Mouse (Mus musculus) liver, embryonic 15.5 days (tissue): ENCODE data around the gene Hsh2d. TPM values are rescaled to one million over a fixed set of nuclear protein-coding genes. Genes with fewer than 3 reads are reported as not detected.

Experiments used
- ATAC-seq: fragments of 200-750 bp; cut with Nextera tagmentation; 2 replicates; pipeline ENCODE4 v1.8.0; 2017; ENCODE audit warnings: moderate number of reproducible peaks, mild to moderate bottlenecking, moderate library complexity; ENCODE audit not compliant: insufficient read depth
- H3K27ac ChIP-seq: fragments of 300-500 bp; sonication (generic); replicated peaks from 2 replicates; pipeline ENCODE4 v1.5.1; 2015; ENCODE audit warnings: mild to moderate bottlenecking, inconsistent platforms
- H3K27me3 ChIP-seq: fragments of 300-500 bp; sonication (generic); 2 replicates; pipeline ENCODE4 v1.6.1; 2015; ENCODE audit warnings: mild to moderate bottlenecking, inconsistent platforms
- H3K36me3 ChIP-seq: fragments of 300-500 bp; sonication (generic); replicated peaks from 2 replicates; pipeline ENCODE4 v1.6.1; 2015; ENCODE audit warnings: moderate library complexity, mild to moderate bottlenecking, inconsistent platforms
- H3K4me1 ChIP-seq: fragments of 300-500 bp; sonication (generic); replicated peaks from 2 replicates; pipeline ENCODE4 v1.6.1; 2015; ENCODE audit warnings: inconsistent platforms
- H3K4me2 ChIP-seq: fragments of 300-500 bp; sonication (generic); 2 replicates; pipeline ENCODE4 v1.6.1; 2015; ENCODE audit warnings: moderate library complexity, mild to moderate bottlenecking, inconsistent platforms
- H3K4me3 ChIP-seq: fragments of 300-500 bp; sonication (generic); replicated peaks from 2 replicates; pipeline ENCODE4 v1.5.1; 2015; ENCODE audit warnings: mild to moderate bottlenecking, inconsistent platforms
- H3K9ac ChIP-seq: fragments of 300-500 bp; sonication (generic); 2 replicates; pipeline ENCODE4 v1.6.1; 2015; ENCODE audit warnings: moderate library complexity, mild to moderate bottlenecking, inconsistent platforms
- H3K9me3 ChIP-seq: fragments of 300-500 bp; sonication (generic); replicated peaks from 2 replicates; pipeline ENCODE4 v1.6.1; 2016; ENCODE audit warnings: inconsistent platforms
- WGBS: fragments of 180-500 bp; shearing (Covaris S2); methylation state at CpG from one replicate; pipeline ENCODE4 v1.1.7; 2015; ENCODE audit warnings: mixed read lengths; ENCODE audit not compliant: insufficient replicate concordance; 5-methylcytosine and 5-hydroxymethylcytosine counted together
- polyA plus RNA-seq: library from polyadenylated mRNA; unstranded; fragments of >200 nt; fragmentation: Nextera tagmentation; extraction: Ambion mirVana; gene quantifications from 2 replicates; pipeline ENCODE4 v1.2.1, GENCODE M21; 2015

Gene Hsh2d
- 0.26 and 0.33 TPM in 2 replicates for polyA plus RNA-seq

- no peaks in the 10 kb centered on the region for H3K9me3 ChIP-seq
- H3K9ac ChIP-seq, result 0 out of 2 replicates have a peak within 1 kb of the TSS, but pooled peaks have one; percentile 4
- H3K27ac ChIP-seq, result no peak within 1 kb of the TSS
- H3K27me3 ChIP-seq, result no peaks in the 10 kb centered on the region
- peak within 1 kb of the TSS; percentile 8; the same call in 1 of the 2 replicates for H3K4me2 ChIP-seq
- ATAC-seq, result no peak
- H3K4me3 ChIP-seq, result peak within 1 kb of the TSS; percentile 3; the same call in 1 of the 2 replicates
- H3K36me3 ChIP-seq, result no peaks in the 10 kb centered on the region
- 50% methylated on average over 12 of the region's 12 CpGs for WGBS
- H3K4me1 ChIP-seq, result no peaks in the 10 kb centered on the region
Observed at GRCm38 (mm10) chr8:72189417-72190214, at the start of gene Hsh2d. Gene Hsh2d (plus strand): TSS chr8:72189638.

GRCm38 (mm10) chr8:72143256-72143824, 46.1 kb upstream of the Hsh2d start:
- Histone ChIP-seq H3K4me2 (no peak overlapping the region), H3K4me1 (peaks cover 26% of the 10 kb centered on the region), H3K27ac (no peak overlapping the region), H3K36me3 (peaks cover 58% of the 10 kb centered on the region), H3K27me3 (peaks cover 1% of the 10 kb centered on the region; the same call in 1 of the 2 replicates), H3K4me3 (no peak overlapping the region), H3K9me3 (no peaks in the 10 kb centered on the region), H3K9ac (no peak overlapping the region)
- 58% methylated on average over 13 of the region's 13 CpGs for WGBS
- ATAC-seq, result no peak

GRCm38 (mm10) chr8:72144345-72144975, 45.0 kb upstream of the Hsh2d start:
- Histone ChIP-seq H3K4me2 (no peak overlapping the region), H3K27ac (no peak overlapping the region), H3K27me3 (no peaks in the 10 kb centered on the region), H3K9ac (no peak overlapping the region), H3K4me3 (no peak overlapping the region), H3K9me3 (no peaks in the 10 kb centered on the region), H3K4me1 (peaks cover 26% of the 10 kb centered on the region), H3K36me3 (peaks cover 55% of the 10 kb centered on the region)
- WGBS, result 48% methylated on average over 5 of the region's 5 CpGs
- no peak for ATAC-seq

- no peak overlapping the region for H3K4me3 ChIP-seq
- peak overlapping the region; percentile 38; the same call in 1 of the 2 replicates for H3K27ac ChIP-seq
- H3K4me1 ChIP-seq, result peaks cover 26% of the 10 kb centered on the region
- no peak overlapping the region for H3K9ac ChIP-seq
- H3K27me3 ChIP-seq, result no peaks in the 10 kb centered on the region
- no peak for ATAC-seq
- H3K4me2 ChIP-seq, result no peak overlapping the region
- H3K9me3 ChIP-seq, result no peaks in the 10 kb centered on the region
- peaks cover 55% of the 10 kb centered on the region for H3K36me3 ChIP-seq
- 69% methylated on average over 3 of the region's 3 CpGs for WGBS
Observed at GRCm38 (mm10) chr8:72145511-72145910, 43.9 kb upstream of the Hsh2d start.

- H3K4me1 ChIP-seq, result peaks cover 26% of the 10 kb centered on the region
- ATAC-seq, result peak; percentile 65
- no peak overlapping the region for H3K4me2 ChIP-seq
- WGBS, result 55% methylated on average over 1 of the region's 1 CpGs
- H3K4me3 ChIP-seq, result no peak overlapping the region
- H3K27me3 ChIP-seq, result no peaks in the 10 kb centered on the region
- H3K36me3 ChIP-seq, result peaks cover 59% of the 10 kb centered on the region
- H3K9me3 ChIP-seq, result no peaks in the 10 kb centered on the region
- no peak overlapping the region for H3K9ac ChIP-seq
- peak overlapping the region; percentile 38; the same call in 1 of the 2 replicates for H3K27ac ChIP-seq
Observed at GRCm38 (mm10) chr8:72146056-72146455, 43.4 kb upstream of the Hsh2d start.

GRCm38 (mm10) chr8:72146556-72146955, 42.9 kb upstream of the Hsh2d start:
- Histone ChIP-seq H3K4me3 (no peak overlapping the region), H3K9ac (no peak overlapping the region), H3K4me2 (no peak overlapping the region), H3K27ac (no peak overlapping the region; the same call in 1 of the 2 replicates), H3K9me3 (no peaks in the 10 kb centered on the region), H3K36me3 (peaks cover 60% of the 10 kb centered on the region), H3K4me1 (peaks cover 29% of the 10 kb centered on the region), H3K27me3 (no peaks in the 10 kb centered on the region)
- no peak for ATAC-seq
- WGBS, result 69% methylated on average over 3 of the region's 3 CpGs

GRCm38 (mm10) chr8:72147266-72147665, 42.2 kb upstream of the Hsh2d start:
- WGBS, result 60% methylated on average over 2 of the region's 2 CpGs
- no peaks in the 10 kb centered on the region for H3K27me3 ChIP-seq
- H3K4me2 ChIP-seq, result no peak overlapping the region
- H3K9ac ChIP-seq, result no peak overlapping the region
- H3K4me3 ChIP-seq, result no peak overlapping the region
- H3K4me1 ChIP-seq, result peaks cover 32% of the 10 kb centered on the region
- no peak for ATAC-seq
- peaks cover 62% of the 10 kb centered on the region for H3K36me3 ChIP-seq
- H3K27ac ChIP-seq, result no peak overlapping the region; the same call in 1 of the 2 replicates
- H3K9me3 ChIP-seq, result no peaks in the 10 kb centered on the region

- no peaks in the 10 kb centered on the region for H3K9me3 ChIP-seq
- ATAC-seq, result no peak
- H3K27me3 ChIP-seq, result no peaks in the 10 kb centered on the region
- no peak overlapping the region for H3K4me2 ChIP-seq
- H3K9ac ChIP-seq, result no peak overlapping the region
- H3K36me3 ChIP-seq, result peaks cover 69% of the 10 kb centered on the region
- H3K27ac ChIP-seq, result no peak overlapping the region
- WGBS, result 75% methylated on average over 1 of the region's 1 CpGs
- peaks cover 35% of the 10 kb centered on the region for H3K4me1 ChIP-seq
- no peak overlapping the region for H3K4me3 ChIP-seq
Observed at GRCm38 (mm10) chr8:72149056-72149455, 40.4 kb upstream of the Hsh2d start.

- Histone ChIP-seq H3K27ac (0 out of 2 replicates have a peak overlapping the region, but pooled peaks have one; percentile 38), H3K4me1 (peaks cover 19% of the 10 kb centered on the region), H3K4me2 (no peak overlapping the region), H3K9me3 (no peaks in the 10 kb centered on the region), H3K9ac (no peak overlapping the region), H3K36me3 (peaks cover 65% of the 10 kb centered on the region), H3K4me3 (no peak overlapping the region), H3K27me3 (no peaks in the 10 kb centered on the region)
- 37% methylated on average over 3 of the region's 3 CpGs for WGBS
- no peak for ATAC-seq
Observed at GRCm38 (mm10) chr8:72151418-72152078, 37.9 kb upstream of the Hsh2d start.

GRCm38 (mm10) chr8:72153382-72153781, 36.1 kb upstream of the Hsh2d start:
- H3K27me3 ChIP-seq, result no peaks in the 10 kb centered on the region
- no peak overlapping the region for H3K4me3 ChIP-seq
- H3K36me3 ChIP-seq, result peaks cover 51% of the 10 kb centered on the region
- H3K27ac ChIP-seq, result no peak overlapping the region
- H3K4me1 ChIP-seq, result peaks cover 29% of the 10 kb centered on the region
- ATAC-seq, result no peak
- no peak overlapping the region for H3K4me2 ChIP-seq
- H3K9me3 ChIP-seq, result no peaks in the 10 kb centered on the region
- H3K9ac ChIP-seq, result no peak overlapping the region

GRCm38 (mm10) chr8:72158096-72158495, 31.3 kb upstream of the Hsh2d start:
- Histone ChIP-seq H3K27me3 (no peaks in the 10 kb centered on the region), H3K4me3 (no peak overlapping the region), H3K4me2 (no peak overlapping the region), H3K9me3 (no peaks in the 10 kb centered on the region), H3K27ac (no peak overlapping the region), H3K4me1 (peaks cover 58% of the 10 kb centered on the region), H3K36me3 (peaks cover 14% of the 10 kb centered on the region; the same call in 1 of the 2 replicates), H3K9ac (no peak overlapping the region)
- no peak for ATAC-seq
- WGBS, result 71% methylated on average over 2 of the region's 2 CpGs
